9 mouse cellular contexts compared by ENCODE assay signal in the genomic region with DNA sequence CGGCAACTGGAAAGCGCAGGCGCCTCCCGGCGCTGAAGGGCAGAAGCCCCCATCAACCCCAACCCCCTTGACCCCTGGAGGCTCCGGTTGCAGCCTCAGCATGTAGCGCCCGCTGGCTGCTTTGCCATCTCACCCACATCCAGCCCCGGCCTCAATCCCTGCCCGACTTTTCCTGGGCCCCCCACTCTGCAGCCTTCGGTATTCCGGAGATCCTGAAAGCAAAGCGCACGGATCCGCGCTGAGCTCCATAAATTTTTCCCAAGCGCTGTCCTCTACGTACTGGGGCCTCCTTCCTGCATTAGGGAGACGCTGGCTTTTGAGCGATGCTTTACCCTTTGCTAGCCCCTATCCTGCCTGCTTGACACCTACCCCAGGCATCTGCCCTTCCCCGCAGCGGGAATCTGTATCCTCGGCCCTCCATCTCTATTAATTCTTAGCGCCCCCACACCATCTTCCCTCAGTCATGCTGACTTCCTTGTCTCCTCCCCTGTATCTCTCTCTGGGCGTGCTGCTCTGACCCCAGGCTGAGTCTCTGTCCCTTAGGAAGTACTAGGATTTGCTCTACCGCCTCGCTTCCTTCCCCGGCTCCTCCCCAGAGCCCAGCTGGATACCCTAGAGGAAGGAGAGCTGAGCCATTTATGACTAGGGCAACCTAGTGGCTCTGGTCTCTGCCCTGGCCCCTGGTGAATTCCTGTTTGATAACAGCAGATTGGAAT. TPM values are rescaled to one million over a fixed set of nuclear protein-coding genes. Genes with fewer than 3 reads are reported as not detected.
DNase-seq lines count a peak whose midpoint lies in the region; ATAC-seq and TF ChIP-seq lines count a peak whose summit lies in the region.
"Had no signal": no experiment of that assay in that cellular context is flagged by ENCODE, and none has a peak within 500 bp of the region (broad histone marks: within the 10 kb centered on the region; RNA-seq: fewer than 3 reads in every experiment).

No protein-coding gene starts in this region.

- WGBS in liver, adult 2 months, result 8% methylated on average over 28 of the region's 28 CpGs
- WGBS in heart, embryonic 15.5 days, result 3% methylated on average over 28 of the region's 28 CpGs
- under 1% methylated on average over 24 of the region's 28 CpGs for WGBS in limb, embryonic 10.5 days
- under 1% methylated on average over 28 of the region's 28 CpGs for WGBS in neural tube, embryonic 15.5 days

- no peaks in the 10 kb centered on the region for H3K36me3 ChIP-seq in liver, adult 2 months (ENCODE audit: control insufficient read depth, insufficient read depth, low read length)
- H3K36me3 ChIP-seq in heart, embryonic 15.5 days, result peaks cover 5% of the 10 kb centered on the region; the same call in 1 of the 2 replicates
- H3K36me3 ChIP-seq in limb, embryonic 10.5 days, result peaks cover 12% of the 10 kb centered on the region
- no peaks in the 10 kb centered on the region for H3K36me3 ChIP-seq in neural tube, embryonic 15.5 days

- peaks cover 9% of the 10 kb centered on the region for H3K27me3 ChIP-seq in liver, adult 2 months (ENCODE audit: control insufficient read depth, insufficient read depth, low read length)
- peaks cover 23% of the 10 kb centered on the region for H3K27me3 ChIP-seq in heart, embryonic 15.5 days
- H3K27me3 ChIP-seq in limb, embryonic 10.5 days (ENCODE audit: low read depth, poor library complexity, severe bottlenecking), result peaks cover 50% of the 10 kb centered on the region
- H3K27me3 ChIP-seq in neural tube, embryonic 15.5 days (replicated peaks), result peaks cover 26% of the 10 kb centered on the region

- peak overlapping the region; percentile 31; the same call in 1 of the 2 replicates for H3K9ac ChIP-seq in liver, adult 2 months (ENCODE audit: low read depth, low read length)
- H3K9ac ChIP-seq in heart, embryonic 15.5 days, result peak overlapping the region; percentile 81
- H3K9ac ChIP-seq in neural tube, embryonic 15.5 days (replicated peaks), result peak overlapping the region; percentile 85

- TF ChIP-seq CTCF in liver, adult 2 months (IDR thresholded peaks at IDR 0.05; ENCODE audit: low read depth, low read length), result no peak

- peak overlapping the region; percentile 91 for H3K4me2 ChIP-seq in heart, embryonic 15.5 days
- H3K4me2 ChIP-seq in neural tube, embryonic 15.5 days, result peak overlapping the region; percentile 92

- no peak for TF ChIP-seq POLR2A in liver, adult 2 months (IDR thresholded peaks at IDR 0.05; ENCODE audit: extremely low read depth, insufficient read depth, low read length)

- no peaks in the 10 kb centered on the region for H3K79me2 ChIP-seq in liver, adult 2 months (ENCODE audit: control insufficient read depth, insufficient read depth, low read length)

- H3K4me3 ChIP-seq in liver, adult 2 months (ENCODE audit: insufficient read depth, low read depth, low read length), result peak overlapping the region; percentile 53
- peak overlapping the region; percentile 74 for H3K4me3 ChIP-seq in heart, embryonic 15.5 days
- H3K4me3 ChIP-seq in limb, embryonic 10.5 days, result peak overlapping the region; percentile 86
- H3K4me3 ChIP-seq in neural tube, embryonic 15.5 days (replicated peaks), result peak overlapping the region; percentile 66

- H3K27ac ChIP-seq in liver, adult 2 months (replicated peaks; ENCODE audit: insufficient read depth, low read depth, low read length), result no peak overlapping the region
- H3K27ac ChIP-seq in heart, embryonic 15.5 days, result peak overlapping the region; percentile 88
- H3K27ac ChIP-seq in limb, embryonic 10.5 days, result peak overlapping the region; percentile 90
- H3K27ac ChIP-seq in neural tube, embryonic 15.5 days (replicated peaks), result peak overlapping the region; percentile 84
- H3K27ac ChIP-seq: macrophage had no signal

- H3K4me1 ChIP-seq in liver, adult 2 months (ENCODE audit: control insufficient read depth, insufficient read depth, low read length), result no peaks in the 10 kb centered on the region
- H3K4me1 ChIP-seq in heart, embryonic 15.5 days (replicated peaks), result peaks cover 85% of the 10 kb centered on the region
- peaks cover 74% of the 10 kb centered on the region for H3K4me1 ChIP-seq in limb, embryonic 10.5 days
- H3K4me1 ChIP-seq in neural tube, embryonic 15.5 days, result peaks cover 57% of the 10 kb centered on the region

- no peak for DNase-seq in liver, adult 2 months (ENCODE audit: extremely low read depth, low read depth, low spot score)
- DNase-seq in liver, result no peak
- peak; percentile 67 for DNase-seq in cerebellum, adult 8-10 months
- DNase-seq in limb, embryonic 10.5 days (ENCODE audit: low spot score), result peak; percentile 65
- DNase-seq in adrenal gland, postnatal 4 days (ENCODE audit: low spot score in 2 of 2), result no peak
- no peak for DNase-seq in layer of hippocampus, adult 8-10 months (ENCODE audit: low spot score in 2 of 2)

- no peaks in the 10 kb centered on the region for H3K9me3 ChIP-seq in heart, embryonic 15.5 days (replicated peaks)
- H3K9me3 ChIP-seq in limb, embryonic 10.5 days (replicated peaks), result no peaks in the 10 kb centered on the region
- H3K9me3 ChIP-seq in neural tube, embryonic 15.5 days (replicated peaks), result no peaks in the 10 kb centered on the region

- 0 out of 2 replicates have a peak, but pooled peaks have one; percentile 0 for ATAC-seq in heart, embryonic 15.5 days (replicated peaks; ENCODE audit: insufficient number of reproducible peaks, insufficient read depth, low FRiP score, low read depth)
- peak; percentile 28 for ATAC-seq in neural tube, embryonic 15.5 days (ENCODE audit: low FRiP score)

RNA-seq across cellular contexts. Expression of gene Speg, which starts 7.4 kb away (rescaled TPM):
- total RNA-seq in liver, adult 2 months (2014; rRNA removed), result 0.55 and 1.5 TPM in 2 replicates
- 1.7 and 3.4 TPM in 2 replicates for polyA plus RNA-seq in liver, adult 2 months (2012; rRNA removed)
- polyA plus RNA-seq in heart, embryonic 15.5 days (2015; fragmentation: Nextera tagmentation; extraction: Ambion mirVana), result 44.5 and 54.4 TPM in 2 replicates
- polyA plus RNA-seq in limb, embryonic 10.5 days (2016; fragmentation: Nextera tagmentation; extraction: Ambion mirVana), result 45.7 and 49.6 TPM in 2 replicates
- polyA plus RNA-seq in neural tube, embryonic 15.5 days (2015; fragmentation: Nextera tagmentation; extraction: Ambion mirVana), result 20.1 and 21.7 TPM in 2 replicates
- 10 to 100 TPM; 32.4 to 33.7 TPM for total RNA-seq in adrenal gland, postnatal 4 days (2021)
- total RNA-seq in layer of hippocampus, adult 8-10 months (2022), result 100 to 1,000 TPM; 168 to 185 (median 182) TPM

RNA-seq across cellular contexts. Expression of gene Des, which starts 22.4 kb away (rescaled TPM):
- 3.1 and 4.0 TPM in 2 replicates for total RNA-seq in liver, adult 2 months (2014; rRNA removed)
- polyA plus RNA-seq in liver, adult 2 months (2012; rRNA removed), result 2.4 and 2.5 TPM in 2 replicates
- 374 and 419 TPM in 2 replicates for polyA plus RNA-seq in heart, embryonic 15.5 days (2015; fragmentation: Nextera tagmentation; extraction: Ambion mirVana)
- polyA plus RNA-seq in limb, embryonic 10.5 days (2016; fragmentation: Nextera tagmentation; extraction: Ambion mirVana), result 6.2 and 7.8 TPM in 2 replicates
- 10.9 and 16.0 TPM in 2 replicates for polyA plus RNA-seq in neural tube, embryonic 15.5 days (2015; fragmentation: Nextera tagmentation; extraction: Ambion mirVana)
- total RNA-seq in adrenal gland, postnatal 4 days (2021), result 10 to 100 TPM; 40.5 to 78.8 TPM
- total RNA-seq in layer of hippocampus, adult 8-10 months (2022), result 1 to 10 TPM in 3 of 4 experiments, under 1 TPM in 1; 0.60 to 1.9 (median 1.5) TPM
- polyA plus RNA-seq: macrophage had no signal

RNA-seq across cellular contexts. Expression of gene Gmppa, which starts 53.2 kb away (rescaled TPM):
- total RNA-seq in liver, adult 2 months (2014; rRNA removed), result 18.3 and 19.9 TPM in 2 replicates
- 49.8 and 86.4 TPM in 2 replicates for polyA plus RNA-seq in liver, adult 2 months (2012; rRNA removed)
- 63.9 and 81.8 TPM in 2 replicates for polyA plus RNA-seq in heart, embryonic 15.5 days (2015; fragmentation: Nextera tagmentation; extraction: Ambion mirVana)
- polyA plus RNA-seq in limb, embryonic 10.5 days (2016; fragmentation: Nextera tagmentation; extraction: Ambion mirVana), result 50.4 and 61.7 TPM in 2 replicates
- 72.4 and 78.3 TPM in 2 replicates for polyA plus RNA-seq in neural tube, embryonic 15.5 days (2015; fragmentation: Nextera tagmentation; extraction: Ambion mirVana)
- 10 to 100 TPM; 71.3 to 82.4 TPM for total RNA-seq in adrenal gland, postnatal 4 days (2021)
- total RNA-seq in layer of hippocampus, adult 8-10 months (2022), result 10 to 100 TPM; 58.3 to 77.2 (median 72.7) TPM

Comparison
In these comparisons a context has a peak if more than half of its experiments do, and no peak if none do; other contexts are left out.
1. DNase-seq: peak in cerebellum, adult 8-10 months (single experiment) and limb, embryonic 10.5 days (single experiment); none in liver, adult 2 months (single experiment), liver (single experiment), adrenal gland, postnatal 4 days (0 of 2) and layer of hippocampus, adult 8-10 months (0 of 2).
2. H3K9ac ChIP-seq: peak in every context shown above with its lines; median percentile 85 in neural tube, embryonic 15.5 days; 81 in heart, embryonic 15.5 days; 31 in liver, adult 2 months.
3. RNA of gene Des, which starts 22.4 kb away (polyA plus RNA-seq): 374 to 419 TPM in heart, embryonic 15.5 days; 10.9 to 16.0 TPM in neural tube, embryonic 15.5 days, 6.2 to 7.8 TPM in limb, embryonic 10.5 days and 2.4 to 2.5 TPM in liver, adult 2 months; every median in the first group is over 10 times any median in the second.
4. Peak in every context shown above with its lines, with median percentiles within 50 percentile points of each other: H3K4me3 ChIP-seq.